Mouse (Mus musculus): Measurements from ENCODE around the gene Rapgef5.

GRCm38 (mm10) chr12:117496501-117497176 is 19.6 kb upstream of the Rapgef5 start:
- TF ChIP-seq RCOR1 (IDR thresholded peaks at IDR 0.05; ENCODE audit: low read depth, low read length) = no peak
- no peak for TF ChIP-seq CTCF (IDR thresholded peaks at IDR 0.05 in 2 of 3, conservative IDR thresholded peaks at IDR 0.05 in 1 of 3; ENCODE audit: control insufficient read depth in 1 of 3, insufficient read depth in 1 of 3, low read depth in 2 of 3, low read length in 3 of 3, poor library complexity in 1 of 3, severe bottlenecking in 1 of 3)
- TF ChIP-seq BHLHE40 (IDR thresholded peaks at IDR 0.05; ENCODE audit: borderline replicate concordance, low read depth, low read length) = no peak
- TF ChIP-seq GABPA (IDR thresholded peaks at IDR 0.05; ENCODE audit: low read depth, low read length) = no peak
- no peak for TF ChIP-seq ZMIZ1 (IDR thresholded peaks at IDR 0.05; ENCODE audit: low read depth, low read length)
- no peak for TF ChIP-seq MAX (IDR thresholded peaks at IDR 0.05; ENCODE audit: low read length)
- no peak for TF ChIP-seq POLR2A (IDR thresholded peaks at IDR 0.05; ENCODE audit: control insufficient read depth in 1 of 2, insufficient read depth in 1 of 2, low read depth in 1 of 2, low read length in 2 of 2, poor library complexity in 1 of 2)

Measured in MEL (cell line).